ENCODE assay signal across 10 mouse cellular contexts in the genomic region with DNA sequence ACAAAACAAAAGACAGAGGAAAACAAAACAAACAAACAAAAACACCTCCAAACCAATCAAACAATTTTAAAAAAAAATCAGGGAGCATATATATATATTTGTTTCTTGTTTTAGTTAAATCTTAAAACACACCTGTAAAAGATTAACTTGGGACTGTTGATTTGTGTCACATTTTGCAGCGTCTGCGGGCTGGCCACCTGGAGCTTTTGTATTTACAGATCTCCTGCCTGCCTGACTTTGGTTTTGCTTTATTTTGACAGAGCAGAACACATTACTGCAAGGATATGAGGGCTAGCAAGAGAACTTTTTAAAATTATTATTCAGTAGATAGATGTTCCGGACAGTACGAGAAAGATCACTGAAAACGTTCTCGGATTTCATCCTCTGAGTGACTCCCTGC. TPM values are rescaled to one million over a fixed set of nuclear protein-coding genes. Genes with fewer than 3 reads are reported as not detected.
DNase-seq lines count a peak whose midpoint lies in the region; ATAC-seq and TF ChIP-seq lines count a peak whose summit lies in the region.
"Had no signal": no experiment of that assay in that cellular context is flagged by ENCODE, and none has a peak within 500 bp of the region (broad histone marks: within the 10 kb centered on the region; RNA-seq: fewer than 3 reads in every experiment).

No protein-coding gene starts in this region.

- 12% methylated on average over 6 of the region's 6 CpGs for WGBS in heart, embryonic 10.5 days
- WGBS in lung, postnatal 0 days: 32% methylated on average over 6 of the region's 6 CpGs
- 15% methylated on average over 6 of the region's 6 CpGs for WGBS in neural tube, embryonic 13.5 days

- no peak overlapping the region for H3K4me2 ChIP-seq in lung, postnatal 0 days (replicated peaks; ENCODE audit: low read depth, low read length)
- no peak overlapping the region for H3K4me2 ChIP-seq in neural tube, embryonic 13.5 days

- no peak for TF ChIP-seq CTCF in lung, postnatal 0 days (IDR thresholded peaks at IDR 0.05)

- H3K9me3 ChIP-seq in heart, embryonic 10.5 days: no peaks in the 10 kb centered on the region
- no peaks in the 10 kb centered on the region for H3K9me3 ChIP-seq in lung, postnatal 0 days (ENCODE audit: low read length)
- H3K9me3 ChIP-seq in neural tube, embryonic 13.5 days: no peaks in the 10 kb centered on the region

- no peak overlapping the region for H3K4me3 ChIP-seq in heart, embryonic 10.5 days
- H3K4me3 ChIP-seq in lung, postnatal 0 days (ENCODE audit: low read depth, low read length): no peak overlapping the region
- H3K4me3 ChIP-seq in neural tube, embryonic 13.5 days: no peak overlapping the region

- ATAC-seq in lung, postnatal 0 days: no peak
- no peak for ATAC-seq in neural tube, embryonic 13.5 days (ENCODE audit: low read depth)
- ATAC-seq: midbrain, embryonic 16.5 days had no signal

- no peaks in the 10 kb centered on the region for H3K27me3 ChIP-seq in heart, embryonic 10.5 days (ENCODE audit: insufficient read depth, poor library complexity, severe bottlenecking)
- no peaks in the 10 kb centered on the region for H3K27me3 ChIP-seq in lung, postnatal 0 days (replicated peaks; ENCODE audit: insufficient read depth, low read length)
- no peaks in the 10 kb centered on the region for H3K27me3 ChIP-seq in neural tube, embryonic 13.5 days

- H3K27ac ChIP-seq in heart, embryonic 10.5 days: peak overlapping the region; percentile 98
- H3K27ac ChIP-seq in lung, postnatal 0 days (ENCODE audit: low read length): peak overlapping the region; percentile 74
- peak overlapping the region; percentile 72; the same call in 1 of the 2 replicates for H3K27ac ChIP-seq in neural tube, embryonic 13.5 days (replicated peaks)

- no peak for DNase-seq in heart, embryonic 10.5 days (ENCODE audit: low spot score)
- DNase-seq in heart, postnatal 4 days: no peak
- DNase-seq in lung, postnatal 0 days (ENCODE audit: low spot score): no peak
- no peak for DNase-seq in lung, postnatal 4 days
- peak; percentile 20 for DNase-seq in kidney, postnatal 10 days
- no peak for DNase-seq in adrenal gland, adult 18-20 months (ENCODE audit: low spot score in 2 of 2)
- no peak for DNase-seq in urinary bladder, postnatal 14 days (ENCODE audit: low spot score)
- DNase-seq: gastrocnemius, postnatal 25 days had no signal

- H3K36me3 ChIP-seq in heart, embryonic 10.5 days: no peaks in the 10 kb centered on the region
- H3K36me3 ChIP-seq in lung, postnatal 0 days (ENCODE audit: insufficient read depth, low read length): no peaks in the 10 kb centered on the region
- H3K36me3 ChIP-seq in neural tube, embryonic 13.5 days: no peaks in the 10 kb centered on the region

- no peak for TF ChIP-seq EP300 in lung, postnatal 0 days (IDR thresholded peaks at IDR 0.05)

- H3K4me1 ChIP-seq in heart, embryonic 10.5 days: peaks cover 81% of the 10 kb centered on the region
- peaks cover 21% of the 10 kb centered on the region; the same call in 1 of the 2 replicates for H3K4me1 ChIP-seq in lung, postnatal 0 days (ENCODE audit: insufficient read depth, low read depth, low read length)
- H3K4me1 ChIP-seq in neural tube, embryonic 13.5 days (replicated peaks): peaks cover 55% of the 10 kb centered on the region

- H3K9ac ChIP-seq in lung, postnatal 0 days (replicated peaks; ENCODE audit: low read depth): no peak overlapping the region
- H3K9ac ChIP-seq in neural tube, embryonic 13.5 days: no peak overlapping the region

RNA-seq across cellular contexts. Expression of a gene that starts 22.8 kb away (rescaled TPM):
- 94.9 and 96.4 TPM in 2 replicates for polyA plus RNA-seq in heart, embryonic 10.5 days (2016; fragmentation: Nextera tagmentation; extraction: Ambion mirVana)
- 10 to 100 TPM; 18.7 to 19.9 TPM for total RNA-seq in heart, postnatal 4 days (2021)
- 4.2 and 5.6 TPM in 2 replicates for polyA plus RNA-seq in lung, postnatal 0 days (2015; fragmentation: Nextera tagmentation; extraction: Ambion mirVana)
- 13.5 and 15.5 TPM in 2 replicates for polyA plus RNA-seq in neural tube, embryonic 13.5 days (2015; fragmentation: Nextera tagmentation; extraction: Ambion mirVana)
- total RNA-seq in adrenal gland, adult 18-20 months (2021): 1 to 10 TPM; 1.3 TPM
